Mouse (Mus musculus) olfactory bulb, adult 2 months (tissue): ENCODE data around the gene A3galt2.

Experiments used
- CTCF ChIP-seq: fragments of 200-500 bp; IDR thresholded peaks from 2 replicates; pipeline ENCODE4 v1.5.1; 2012; ENCODE audit warnings: low read depth, mild to moderate bottlenecking, low read length, moderate library complexity; ENCODE audit not compliant: insufficient read depth
- POLR2A ChIP-seq: fragments of 200-500 bp; IDR thresholded peaks from 2 replicates; pipeline ENCODE4 v1.6.1; 2012; ENCODE audit warnings: mild to moderate bottlenecking, low read depth, low read length, moderate library complexity; ENCODE audit not compliant: insufficient read depth

- TF ChIP-seq POLR2A (no peak), CTCF (no peak)
These were observed 4.2 kb upstream of the A3galt2 start for GRCm38 (mm10) chr4:128751006-128751405.
